Mouse (Mus musculus): Measurements from ENCODE around the gene Tmem258.

- no peak for TF ChIP-seq CTCF (IDR thresholded peaks at IDR 0.05; ENCODE audit: low read depth)
- TF ChIP-seq EP300 (IDR thresholded peaks at IDR 0.05; ENCODE audit: low read depth), result no peak
Measured at GRCm38 (mm10) chr19:10232327-10233017, 28.7 kb downstream of the Tmem258 start.
